Mouse (Mus musculus) urinary bladder, adult 2 months (tissue): Measurements from ENCODE around the gene Atxn7l1. TPM values are rescaled to one million over a fixed set of nuclear protein-coding genes. Genes with fewer than 3 reads are reported as not detected.

Source experiments
- DNase-seq: peaks from one replicate; pipeline ENCODE4 v3.0.0; 2022; ENCODE audit warnings: low spot score
- polyA plus RNA-seq: library from polyadenylated mRNA; depleted of rRNA; stranded (reverse); fragments of >200 nt; gene quantifications from 2 replicates; pipeline ENCODE4 v1.2.3, GENCODE M21; 2012

The Atxn7l1 gene
- polyA plus RNA-seq, 1 experiment: 12.4 TPM

GRCm38 (mm10) chr12:33182428-33183137 lies 35.1 kb downstream of the Atxn7l1 start:
- no peak for DNase-seq

- no peak for DNase-seq
Observed at GRCm38 (mm10) chr12:33183138-33183627, 35.7 kb downstream of the Atxn7l1 start.

GRCm38 (mm10) chr12:33184137-33184536 lies 36.6 kb downstream of the Atxn7l1 start:
- no peak for DNase-seq

GRCm38 (mm10) chr12:33185046-33185445 lies 37.6 kb downstream of the Atxn7l1 start:
- DNase-seq: no peak

GRCm38 (mm10) chr12:33186331-33186730 lies 38.8 kb downstream of the Atxn7l1 start:
- DNase-seq: no peak

- no peak for DNase-seq
Observed at GRCm38 (mm10) chr12:33190133-33190532, 42.6 kb downstream of the Atxn7l1 start.

GRCm38 (mm10) chr12:33190633-33191032 lies 43.1 kb downstream of the Atxn7l1 start:
- no peak for DNase-seq

- DNase-seq: no peak
Observed at GRCm38 (mm10) chr12:33193408-33193901, 46.0 kb downstream of the Atxn7l1 start.

- no peak for DNase-seq
Observed at GRCm38 (mm10) chr12:33195175-33195574, 47.7 kb downstream of the Atxn7l1 start.

- DNase-seq: no peak
Observed at GRCm38 (mm10) chr12:33197287-33197686, 49.8 kb downstream of the Atxn7l1 start.

- DNase-seq: no peak
Observed at GRCm38 (mm10) chr12:33197746-33198145, 50.3 kb downstream of the Atxn7l1 start.

- DNase-seq: no peak
Observed at GRCm38 (mm10) chr12:33201068-33201467, 53.6 kb downstream of the Atxn7l1 start.

- no peak for DNase-seq
Observed at GRCm38 (mm10) chr12:33201491-33202210, 54.2 kb downstream of the Atxn7l1 start.

- no peak for DNase-seq
Observed at GRCm38 (mm10) chr12:33205255-33205654, 57.8 kb downstream of the Atxn7l1 start.

- DNase-seq: no peak
Observed at GRCm38 (mm10) chr12:33206300-33206699, 58.8 kb downstream of the Atxn7l1 start.

GRCm38 (mm10) chr12:33210856-33211255 lies 63.4 kb downstream of the Atxn7l1 start:
- DNase-seq: no peak

GRCm38 (mm10) chr12:33218215-33218859 lies 70.8 kb downstream of the Atxn7l1 start:
- no peak for DNase-seq

- DNase-seq: no peak
Observed at GRCm38 (mm10) chr12:33219436-33219835, 71.9 kb downstream of the Atxn7l1 start.

- no peak for DNase-seq
Observed at GRCm38 (mm10) chr12:33220081-33220480, 72.6 kb downstream of the Atxn7l1 start.

GRCm38 (mm10) chr12:33220509-33221051 lies 73.1 kb downstream of the Atxn7l1 start:
- no peak for DNase-seq

GRCm38 (mm10) chr12:33222187-33222586 lies 74.7 kb downstream of the Atxn7l1 start:
- no peak for DNase-seq

- no peak for DNase-seq
Observed at GRCm38 (mm10) chr12:33225117-33225541, 77.6 kb downstream of the Atxn7l1 start.
